Mouse (Mus musculus): ENCODE results near the gene Agtr1a. TPM values are rescaled to one million over a fixed set of nuclear protein-coding genes. Genes with fewer than 3 reads are reported as not detected.

Agtr1a gene
- total and polyA plus RNA-seq, 2 experiments from 2014 or later, result 1.1 to 1.4 TPM

GRCm38 (mm10) chr13:30427008-30427407, 90.8 kb downstream of the Agtr1a start:
- H3K36me3 ChIP-seq (ENCODE audit: insufficient read depth, low read length), result no peaks in the 10 kb centered on the region
- no peak overlapping the region for H3K4me2 ChIP-seq (ENCODE audit: low read depth, low read length)
- H3K4me3 ChIP-seq (ENCODE audit: low read length), result no peak overlapping the region
- no peak overlapping the region for H3K27ac ChIP-seq
- DNase-seq (ENCODE audit: low spot score) (no peak), ATAC-seq (no peak)
- H3K4me1 ChIP-seq (ENCODE audit: insufficient read depth, low read length), result no peaks in the 10 kb centered on the region
- H3K27me3 ChIP-seq (ENCODE audit: insufficient read depth, low read length), result no peaks in the 10 kb centered on the region
- TF ChIP-seq CTCF (IDR thresholded peaks at IDR 0.05; ENCODE audit: low read depth), result no peak
- 77% methylated on average over 4 of the region's 4 CpGs for WGBS
- H3K9ac ChIP-seq (replicated peaks; ENCODE audit: low read length), result no peak overlapping the region
- H3K9me3 ChIP-seq (ENCODE audit: low read length), result no peaks in the 10 kb centered on the region

- ATAC-seq (no peak), DNase-seq (ENCODE audit: low spot score) (no peak)
These were observed 91.2 kb downstream of the Agtr1a start for GRCm38 (mm10) chr13:30427436-30427835.

More at GRCm38 (mm10) chr13:30427436-30427835, 91.2 kb downstream of the Agtr1a start:
- Histone ChIP-seq H3K27me3 (ENCODE audit: insufficient read depth, low read length) (no peaks in the 10 kb centered on the region), H3K4me1 (ENCODE audit: insufficient read depth, low read length) (no peaks in the 10 kb centered on the region), H3K9ac (replicated peaks; ENCODE audit: low read length) (no peak overlapping the region), H3K4me2 (ENCODE audit: low read depth, low read length) (no peak overlapping the region), H3K27ac (no peak overlapping the region), H3K9me3 (ENCODE audit: low read length) (no peaks in the 10 kb centered on the region), H3K4me3 (ENCODE audit: low read length) (no peak overlapping the region), H3K36me3 (ENCODE audit: insufficient read depth, low read length) (no peaks in the 10 kb centered on the region)
- no peak for TF ChIP-seq CTCF (IDR thresholded peaks at IDR 0.05; ENCODE audit: low read depth)
- 76% methylated on average over 1 of the region's 1 CpGs for WGBS

Other genes with a start within 250 kb of the Agtr1a start
- gene Mboat1, start 200.0 kb upstream of the Agtr1a start, total RNA-seq (2014; rRNA removed), result 1.4 and 3.1 TPM in 2 replicates
- 3.6 and 4.2 TPM in 2 replicates for gene Mboat1, start 200.0 kb upstream of the Agtr1a start, polyA plus RNA-seq (2015; fragmentation: Nextera tagmentation; extraction: Ambion mirVana)
- gene Uqcrfs1, start 208.9 kb downstream of the Agtr1a start, total RNA-seq (2014; rRNA removed), result 198 and 246 TPM in 2 replicates
- gene Uqcrfs1, start 208.9 kb downstream of the Agtr1a start, polyA plus RNA-seq (2015; fragmentation: Nextera tagmentation; extraction: Ambion mirVana), result 382 and 392 TPM in 2 replicates